Mouse (Mus musculus) lung, postnatal 0 days (tissue): ENCODE data around the gene Hgfac.

Experiments
- CTCF ChIP-seq: IDR thresholded peaks from 2 replicates; pipeline ENCODE4 v1.5.1; 2016; ENCODE audit warnings: antibody characterized with exemption, mild to moderate bottlenecking
- EP300 ChIP-seq: IDR thresholded peaks from 2 replicates; pipeline ENCODE4 v1.6.1; 2016; ENCODE audit warnings: antibody characterized with exemption, mild to moderate bottlenecking, control low read depth

DNA sequence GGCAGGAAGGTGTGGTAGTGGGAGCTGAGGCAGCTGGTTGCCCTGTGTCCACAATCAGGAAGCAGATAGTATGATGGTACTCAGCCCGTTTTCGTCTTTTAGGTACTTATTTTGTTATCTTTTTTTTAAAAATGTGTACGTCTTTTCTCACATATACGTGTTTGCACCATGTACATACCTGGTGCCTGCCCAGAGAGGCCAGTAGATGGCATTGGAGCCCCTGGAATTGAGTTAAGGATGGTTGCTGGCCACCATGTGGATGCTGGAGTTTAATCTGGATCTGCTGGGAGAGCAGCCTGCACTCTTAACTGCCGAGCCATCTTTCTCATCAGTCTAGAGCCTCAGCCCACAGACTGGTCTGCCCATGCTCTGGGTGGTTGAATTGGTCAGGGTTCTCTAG is 9.2 kb downstream of the Hgfac start:
- TF ChIP-seq CTCF (peak; percentile 41), EP300 (no peak)
